Mouse (Mus musculus): ENCODE measurements around the gene C2cd2l.

GRCm38 (mm10) chr9:44343781-44344421, 23.8 kb upstream of the C2cd2l start, which contains the start of gene Hmbs:
- TF ChIP-seq CTCF (IDR thresholded peaks at IDR 0.05; ENCODE audit: low read depth): no peak
- no peak for TF ChIP-seq EP300 (IDR thresholded peaks at IDR 0.05; ENCODE audit: low read depth)
